In the genomic region with DNA sequence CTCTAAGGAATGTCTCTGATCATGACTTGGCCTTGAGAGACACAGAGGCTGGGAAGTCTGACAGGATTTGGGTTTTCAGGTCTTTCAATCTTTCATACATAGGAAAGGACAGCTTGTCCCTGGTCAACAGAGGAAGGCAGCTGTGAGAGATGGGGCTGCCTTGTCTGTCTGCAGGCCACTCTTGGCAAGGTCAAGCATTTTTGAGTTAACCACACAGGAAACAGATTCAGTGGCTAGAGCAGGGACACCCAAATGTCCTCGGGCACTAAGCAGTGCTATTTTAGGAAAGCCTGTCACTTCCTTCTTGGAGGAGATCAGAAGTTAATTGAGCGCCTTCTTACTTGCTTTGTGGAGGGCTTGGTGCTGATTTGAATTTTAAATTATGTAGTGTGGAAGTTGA, we compare ENCODE assay signal across 19 mouse cellular contexts. TPM values are rescaled to one million over a fixed set of nuclear protein-coding genes. Genes with fewer than 3 reads are reported as not detected.
DNase-seq lines count a peak whose midpoint lies in the region; ATAC-seq lines count a peak whose summit lies in the region.
"Had no signal": no experiment of that assay in that cellular context is flagged by ENCODE, and none has a peak within 500 bp of the region (broad histone marks: within the 10 kb centered on the region; RNA-seq: fewer than 3 reads in every experiment).

No protein-coding gene starts in this region.

- H3K27ac ChIP-seq in embryonic facial prominence, embryonic 14.5 days (replicated peaks; ENCODE audit: low read depth, low read length) = no peak overlapping the region
- no peak overlapping the region for H3K27ac ChIP-seq in embryonic facial prominence, embryonic 10.5 days (replicated peaks)
- H3K27ac ChIP-seq in macrophage = peak overlapping the region; percentile 93
- H3K27ac ChIP-seq: hindbrain, embryonic 13.5 days; limb, embryonic 15.5 days; midbrain, embryonic 10.5 days had no signal

- no peaks in the 10 kb centered on the region for H3K27me3 ChIP-seq in embryonic facial prominence, embryonic 14.5 days (replicated peaks; ENCODE audit: control insufficient read depth, insufficient read depth, low read length)
- H3K27me3 ChIP-seq in embryonic facial prominence, embryonic 10.5 days (replicated peaks; ENCODE audit: low read depth, poor library complexity, severe bottlenecking) = no peaks in the 10 kb centered on the region
- H3K27me3 ChIP-seq: hindbrain, embryonic 13.5 days; limb, embryonic 15.5 days had no signal

- H3K4me2 ChIP-seq in embryonic facial prominence, embryonic 14.5 days (ENCODE audit: low read depth, low read length) = no peak overlapping the region
- H3K4me2 ChIP-seq: hindbrain, embryonic 13.5 days; limb, embryonic 15.5 days had no signal

- H3K4me1 ChIP-seq in embryonic facial prominence, embryonic 14.5 days (ENCODE audit: control insufficient read depth, insufficient read depth, low read length) = 0 out of 2 replicates have a peak, but pooled peaks cover 2% of the 10 kb centered on the region
- H3K4me1 ChIP-seq in embryonic facial prominence, embryonic 10.5 days = peaks cover 7% of the 10 kb centered on the region; the same call in 1 of the 2 replicates
- H3K4me1 ChIP-seq: hindbrain, embryonic 13.5 days; limb, embryonic 15.5 days; midbrain, embryonic 10.5 days had no signal

- ATAC-seq in embryonic facial prominence, embryonic 14.5 days (ENCODE audit: low read depth) = no peak
- ATAC-seq: forebrain, postnatal 0 days had no signal

- no peaks in the 10 kb centered on the region for H3K36me3 ChIP-seq in embryonic facial prominence, embryonic 14.5 days (ENCODE audit: control insufficient read depth, insufficient read depth, low read length)
- H3K36me3 ChIP-seq in embryonic facial prominence, embryonic 10.5 days (replicated peaks) = no peaks in the 10 kb centered on the region
- H3K36me3 ChIP-seq in macrophage (ENCODE audit: inconsistent target) = no peaks in the 10 kb centered on the region
- H3K36me3 ChIP-seq: hindbrain, embryonic 13.5 days; limb, embryonic 15.5 days; midbrain, embryonic 10.5 days had no signal

- H3K9ac ChIP-seq in embryonic facial prominence, embryonic 14.5 days (ENCODE audit: low read depth, low read length) = no peak overlapping the region
- H3K9ac ChIP-seq: forebrain, postnatal 0 days; hindbrain, embryonic 13.5 days; limb, embryonic 15.5 days had no signal

- H3K4me3 ChIP-seq in embryonic facial prominence, embryonic 14.5 days (ENCODE audit: low read depth, low read length) = no peak overlapping the region
- H3K4me3 ChIP-seq in embryonic facial prominence, embryonic 10.5 days = no peak overlapping the region
- H3K4me3 ChIP-seq in macrophage (ENCODE audit: inconsistent target) = no peak overlapping the region
- H3K4me3 ChIP-seq: erythroblast, embryonic 14.5 days; hindbrain, embryonic 13.5 days; limb, embryonic 15.5 days; midbrain, embryonic 10.5 days had no signal

- H3K79me2 ChIP-seq in macrophage (ENCODE audit: inconsistent target) = no peaks in the 10 kb centered on the region

- WGBS in embryonic facial prominence, embryonic 14.5 days = 49% methylated on average over 2 of the region's 2 CpGs
- 49% methylated on average over 2 of the region's 2 CpGs for WGBS in embryonic facial prominence, embryonic 10.5 days
- 4% methylated on average over 2 of the region's 2 CpGs for WGBS in macrophage (ENCODE audit: missing documents)

- H3K9me3 ChIP-seq in embryonic facial prominence, embryonic 14.5 days (ENCODE audit: control insufficient read depth, low read length) = no peaks in the 10 kb centered on the region
- H3K9me3 ChIP-seq in embryonic facial prominence, embryonic 10.5 days = no peaks in the 10 kb centered on the region
- H3K9me3 ChIP-seq: hindbrain, embryonic 13.5 days; limb, embryonic 15.5 days; midbrain, embryonic 10.5 days had no signal

- DNase-seq in embryonic facial prominence, embryonic 14.5 days (ENCODE audit: low spot score) = peak; percentile 17
- no peak for DNase-seq in embryonic facial prominence, embryonic 10.5 days (ENCODE audit: low spot score)
- DNase-seq in kidney, adult 9 months = peak; percentile 9
- no peak for DNase-seq in kidney, postnatal 10 days
- DNase-seq in 416B (ENCODE audit: low read depth) = peak; percentile 86
- no peak for DNase-seq in cerebellum, postnatal 4 days (ENCODE audit: low spot score in 2 of 2)
- no peak for DNase-seq in retina, postnatal 1 day
- DNase-seq: cerebellum, adult 2 months; forebrain, postnatal 0 days; gastrocnemius, postnatal 10 days; kidney, adult 18-20 months; lung, adult 2 months; right cerebral cortex, adult 18-20 months; thymus, postnatal 25 days had no signal

RNA-seq across cellular contexts. Expression of a gene that starts 38.9 kb away (rescaled TPM):
- 19.3 and 22.6 TPM in 2 replicates for polyA plus RNA-seq in embryonic facial prominence, embryonic 14.5 days (2014; fragmentation: Nextera tagmentation; extraction: Ambion mirVana)
- 27.8 and 30.1 TPM in 2 replicates for polyA plus RNA-seq in embryonic facial prominence, embryonic 10.5 days (2016; fragmentation: Nextera tagmentation; extraction: Ambion mirVana)
- 10 to 100 TPM in 3 of 26 experiments, 1 to 10 TPM in 23; 1.9 to 14.3 (median 5.6) TPM for total RNA-seq in macrophage (2018; cell fraction: chromatin; rRNA removed)
- total RNA-seq in macrophage (2018; cell fraction: cytosol; rRNA removed) = 10 to 100 TPM in 12 of 26 experiments, 1 to 10 TPM in 14; 3.3 to 29.9 (median 8.6) TPM
- 10 to 100 TPM in 12 of 26 experiments, 1 to 10 TPM in 14; 5.2 to 34.2 (median 9.1) TPM for total RNA-seq in macrophage (2018; cell fraction: nucleus; rRNA removed)
- 4.9 to 19.3 TPM (median 6.0 TPM) in 3 replicates for polyA plus RNA-seq in macrophage (2018)

Comparison
In these comparisons a context has a peak if more than half of its experiments do, and no peak if none do; other contexts are left out.
1. DNase-seq: peak in embryonic facial prominence, embryonic 14.5 days (single experiment), kidney, adult 9 months (single experiment) and 416B (single experiment); none in embryonic facial prominence, embryonic 10.5 days (single experiment), kidney, postnatal 10 days (single experiment), cerebellum, postnatal 4 days (0 of 2) and retina, postnatal 1 day (single experiment).